Mouse (Mus musculus): Measurements from ENCODE around the gene Slc25a35. TPM values are rescaled to one million over a fixed set of nuclear protein-coding genes. Genes with fewer than 3 reads are reported as not detected.
"Not testable (repeated sequence)": the region's sequence is repeated elsewhere in the genome, so short reads cannot be mapped to it uniquely, and the experiment has no call there.

Gene Slc25a35
- total RNA-seq, 2 experiments from 2014 or later = 3.4 to 3.5 TPM

GRCm38 (mm10) chr11:69002782-69003181, 34.9 kb downstream of the Slc25a35 start:
- DNase-seq; intact Hi-C loops (cut with DNase I): not testable (repeated sequence)

DNA sequence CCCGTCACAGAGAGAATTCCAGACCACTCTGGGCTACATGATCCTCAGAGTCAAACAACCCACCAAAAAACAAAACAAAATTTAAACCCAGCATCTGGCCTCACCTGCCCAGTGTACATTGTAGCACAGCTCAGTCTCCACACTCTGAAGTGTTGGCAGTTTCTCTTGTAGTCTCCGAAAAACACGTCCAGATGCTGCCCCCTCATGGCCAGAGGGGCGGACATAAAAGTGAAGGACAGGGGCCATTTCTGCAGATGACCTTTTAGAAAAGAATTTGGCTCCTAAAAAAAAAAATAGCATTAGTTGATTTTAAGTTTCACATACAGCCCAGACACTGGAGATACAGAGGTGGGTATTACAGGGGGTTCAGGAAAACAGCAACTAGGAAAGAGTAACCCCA, 35.7 kb downstream of the Slc25a35 start:
- intact Hi-C loops (cut with DNase I) = no loop called here
- DNase-seq = no peak

DNA sequence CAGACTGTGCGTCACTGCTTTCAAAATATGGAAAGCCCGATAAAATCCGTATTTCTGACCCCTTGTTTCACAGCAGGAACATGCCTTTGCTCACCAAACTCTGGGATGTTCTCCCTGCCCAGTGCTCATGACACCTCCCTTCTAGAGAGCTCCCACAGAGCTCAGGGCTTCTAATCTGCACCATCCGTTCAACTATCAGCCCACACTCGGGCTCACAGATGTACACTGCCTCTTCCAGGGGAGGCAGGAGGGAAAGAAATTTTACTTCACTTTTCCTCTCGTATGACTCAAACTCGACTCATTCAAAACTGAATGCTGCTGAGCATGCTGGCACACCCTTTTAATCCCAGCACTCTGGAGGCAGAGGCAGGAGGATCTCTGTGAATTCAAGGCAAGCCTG, 37.3 kb downstream of the Slc25a35 start:
- no peak for DNase-seq
- intact Hi-C loops (cut with DNase I) = no loop called here

DNA sequence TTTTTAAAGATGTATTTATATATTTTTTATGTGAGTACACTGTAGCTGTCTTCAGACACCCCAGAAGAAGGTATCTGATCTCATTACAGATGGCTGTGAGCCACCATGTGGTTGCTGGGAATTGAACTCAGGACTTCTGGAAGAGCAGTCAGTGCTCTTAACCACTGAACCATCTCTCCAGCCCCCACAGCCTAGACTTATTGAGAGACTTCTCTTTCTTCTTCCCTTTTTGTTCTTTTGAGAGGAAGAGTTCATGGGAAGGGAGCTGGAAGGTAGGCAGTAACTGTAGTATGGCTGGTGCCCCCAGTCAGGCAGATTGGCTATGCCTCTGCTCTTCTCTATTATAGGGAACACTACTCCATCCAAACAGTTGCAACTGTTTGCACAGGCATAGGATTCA, 38.6 kb downstream of the Slc25a35 start:
- intact Hi-C loops (cut with DNase I); DNase-seq: not testable (repeated sequence)

GRCm38 (mm10) chr11:69008182-69009121, 40.5 kb downstream of the Slc25a35 start, which contains the start of gene Pfas:
TSS of gene Pfas (minus strand) at chr11:69008460.
- peak; percentile 75 to 76 for DNase-seq
- intact Hi-C loops (cut with DNase I) = no loop called here

GRCm38 (mm10) chr11:69009508-69009907, 41.6 kb downstream of the Slc25a35 start:
- DNase-seq = no peak
- intact Hi-C loops (cut with DNase I) = no loop called here

GRCm38 (mm10) chr11:69010400-69011323, 42.7 kb downstream of the Slc25a35 start:
- intact Hi-C loops (cut with DNase I) = no loop called here
- no peak for DNase-seq

- intact Hi-C loops (cut with DNase I); DNase-seq: not testable (repeated sequence)
Measured at GRCm38 (mm10) chr11:69011445-69011844, 43.5 kb downstream of the Slc25a35 start.

DNA sequence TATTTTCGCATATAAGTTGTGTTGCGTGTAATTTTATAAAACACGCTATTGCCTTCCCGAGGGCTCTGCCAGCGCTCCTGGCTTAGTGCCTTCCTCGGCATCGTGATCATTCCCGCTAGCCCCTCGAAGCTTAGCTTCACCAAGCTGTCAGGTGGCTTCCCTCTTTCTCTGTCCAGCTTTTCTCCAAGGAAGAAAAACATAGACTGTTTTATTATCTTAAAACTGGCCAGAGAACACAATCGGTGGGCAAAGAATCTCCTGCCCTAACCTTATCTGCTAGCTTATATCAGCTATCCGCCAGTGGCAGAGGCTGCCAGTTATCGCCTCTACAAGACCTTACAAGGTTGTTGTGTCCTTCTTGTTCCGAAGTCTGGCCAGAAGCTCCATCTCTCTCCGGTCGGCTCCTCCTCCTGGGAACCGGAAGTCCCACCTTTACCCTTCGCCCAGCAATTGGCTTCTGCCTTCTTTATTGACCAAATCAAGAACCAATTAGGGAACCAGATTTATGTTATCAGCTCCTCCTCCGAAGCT, 44.2 kb downstream of the Slc25a35 start:
- intact Hi-C loops (cut with DNase I) = no loop called here
- peak; percentile 73 to 86 for DNase-seq

GRCm38 (mm10) chr11:69015644-69016441, 47.9 kb downstream of the Slc25a35 start, which contains the start of gene Ctc1:
TSS of gene Ctc1 (plus strand) at chr11:69015911.
- intact Hi-C loops (cut with DNase I) = loop anchor here (2.0 kb wide), 1 partner anchor 17 kb away; no protein-coding TSS in a partner anchor

GRCm38 (mm10) chr11:69016755-69017154, 48.8 kb downstream of the Slc25a35 start:
- intact Hi-C loops (cut with DNase I) = loop anchor here (2.0 kb wide), 1 partner anchor 16 kb away; no protein-coding TSS in a partner anchor
- no peak for DNase-seq

More at GRCm38 (mm10) chr11:69015644-69016441, 47.9 kb downstream of the Slc25a35 start, which contains the start of gene Ctc1:
- DNase-seq = peak; percentile 78 to 81

- intact Hi-C loops (cut with DNase I) = no loop called here
- no peak for DNase-seq
Measured at GRCm38 (mm10) chr11:69020691-69021090, 52.8 kb downstream of the Slc25a35 start.

Small RNA genes lying within 50 kb of the gene (microRNA-seq; reads per million reads assigned to microRNA genes)
- gene Mir3062 = 0 to 0.36 reads per million in 2 experiments

Other genes starting within 250 kb of the Slc25a35 start
- 10 to 100 TPM; 70.0 to 81.9 TPM for gene Ndel1, start 96.3 kb upstream of the Slc25a35 start, total RNA-seq (2021)
- gene Rnf222, start 79.6 kb upstream of the Slc25a35 start, total RNA-seq (2021) = not detected
- 100 to 1,000 TPM; 536 to 627 TPM for gene Rpl26, start 66.5 kb upstream of the Slc25a35 start, total RNA-seq (2021)
- gene Odf4, start 41.0 kb upstream of the Slc25a35 start, total RNA-seq (2021) = not detected
- 1 to 10 TPM; 6.9 to 7.8 TPM for gene Arhgef15, start 10.7 kb upstream of the Slc25a35 start, total RNA-seq (2021)
- gene Rangrf, start 7.1 kb downstream of the Slc25a35 start, total RNA-seq (2021) = 10 to 100 TPM; 58.7 to 65.4 TPM
- gene Pfas, start 40.3 kb downstream of the Slc25a35 start, total RNA-seq (2021) = 1 to 10 TPM; 5.1 to 6.6 TPM
- 10 to 100 TPM in 1 of 2 experiments, 1 to 10 TPM in 1; 9.6 to 10.9 TPM for gene Ctc1, start 47.8 kb downstream of the Slc25a35 start, total RNA-seq (2021)
- gene Aurkb, start 77.5 kb downstream of the Slc25a35 start, total RNA-seq (2021) = 1 to 10 TPM in 1 of 2 experiments, under 1 TPM in 1; 0.51 to 1.1 TPM
- 10 to 100 TPM; 17.4 to 18.8 TPM for gene Borcs6, start 91.6 kb downstream of the Slc25a35 start, total RNA-seq (2021)
- 1 to 10 TPM; 3.4 TPM for gene Tmem107, start 102.7 kb downstream of the Slc25a35 start, total RNA-seq (2021)
- 10 to 100 TPM; 26.7 to 38.1 TPM for gene Vamp2, start 120.4 kb downstream of the Slc25a35 start, total RNA-seq (2021)
- 10 to 100 TPM; 60.9 to 89.0 TPM for gene Per1, start 127.1 kb downstream of the Slc25a35 start, total RNA-seq (2021)
- not detected for gene Hes7, start 152.3 kb downstream of the Slc25a35 start, total RNA-seq (2021)
- gene 9130213A22Rik, start 154.5 kb downstream of the Slc25a35 start, total RNA-seq (2021) = not detected
- not detected for gene Aloxe3, start 157.8 kb downstream of the Slc25a35 start, total RNA-seq (2021)
- gene Alox12b, start 188.9 kb downstream of the Slc25a35 start, total RNA-seq (2021) = not detected
- not detected for gene Alox8, start 229.7 kb downstream of the Slc25a35 start, total RNA-seq (2021)

Data from gastrocnemius, postnatal 36 days (tissue).